Mouse (Mus musculus): ENCODE data around the gene Arfgef2. TPM values are rescaled to one million over a fixed set of nuclear protein-coding genes. Genes with fewer than 3 reads are reported as not detected.

Arfgef2 gene
- polyA plus RNA-seq, 1 experiment from 2014 or later: 5.6 TPM

GRCm38 (mm10) chr2:166862505-166862904 lies 57.1 kb downstream of the Arfgef2 start:
- Histone ChIP-seq H3K4me2 (ENCODE audit: low read depth, low read length) (no peak overlapping the region), H3K4me3 (ENCODE audit: low read depth, low read length) (no peak overlapping the region), H3K9ac (replicated peaks; ENCODE audit: low read depth, low read length) (no peak overlapping the region), H3K27ac (ENCODE audit: low read depth, low read length) (no peak overlapping the region), H3K36me3 (ENCODE audit: control insufficient read depth, insufficient read depth, low read length) (peaks cover 40% of the 10 kb centered on the region), H3K27me3 (ENCODE audit: control insufficient read depth, insufficient read depth, low read length) (no peaks in the 10 kb centered on the region), H3K4me1 (ENCODE audit: control insufficient read depth, insufficient read depth, low read length) (no peaks in the 10 kb centered on the region), H3K9me3 (ENCODE audit: control insufficient read depth, low read length) (no peaks in the 10 kb centered on the region)
- ATAC-seq (ENCODE audit: low read depth): no peak
- WGBS: 61% methylated on average over 3 of the region's 3 CpGs

GRCm38 (mm10) chr2:166865476-166865875 lies 60.1 kb downstream of the Arfgef2 start:
- no peak overlapping the region for H3K9ac ChIP-seq (replicated peaks; ENCODE audit: low read depth, low read length)
- H3K27ac ChIP-seq (ENCODE audit: low read depth, low read length): no peak overlapping the region
- 92% methylated on average over 10 of the region's 10 CpGs for WGBS
- no peak overlapping the region for H3K4me3 ChIP-seq (ENCODE audit: low read depth, low read length)
- no peaks in the 10 kb centered on the region for H3K9me3 ChIP-seq (ENCODE audit: control insufficient read depth, low read length)
- no peaks in the 10 kb centered on the region for H3K27me3 ChIP-seq (ENCODE audit: control insufficient read depth, insufficient read depth, low read length)
- ATAC-seq (ENCODE audit: low read depth): no peak
- peaks cover 47% of the 10 kb centered on the region for H3K36me3 ChIP-seq (ENCODE audit: control insufficient read depth, insufficient read depth, low read length)
- H3K4me1 ChIP-seq (ENCODE audit: control insufficient read depth, insufficient read depth, low read length): no peaks in the 10 kb centered on the region
- no peak overlapping the region for H3K4me2 ChIP-seq (ENCODE audit: low read depth, low read length)

- peaks cover 41% of the 10 kb centered on the region for H3K36me3 ChIP-seq (ENCODE audit: control insufficient read depth, insufficient read depth, low read length)
- no peak for ATAC-seq (ENCODE audit: low read depth)
- H3K4me2 ChIP-seq (ENCODE audit: low read depth, low read length): no peak overlapping the region
- H3K9ac ChIP-seq (replicated peaks; ENCODE audit: low read depth, low read length): no peak overlapping the region
- no peaks in the 10 kb centered on the region for H3K27me3 ChIP-seq (ENCODE audit: control insufficient read depth, insufficient read depth, low read length)
- no peak overlapping the region for H3K27ac ChIP-seq (ENCODE audit: low read depth, low read length)
- H3K4me3 ChIP-seq (ENCODE audit: low read depth, low read length): no peak overlapping the region
- no peaks in the 10 kb centered on the region for H3K4me1 ChIP-seq (ENCODE audit: control insufficient read depth, insufficient read depth, low read length)
- no peaks in the 10 kb centered on the region for H3K9me3 ChIP-seq (ENCODE audit: control insufficient read depth, low read length)
- WGBS: 79% methylated on average over 20 of the region's 20 CpGs
These were observed 65.0 kb downstream of the Arfgef2 start for GRCm38 (mm10) chr2:166870271-166870865.

GRCm38 (mm10) chr2:166870899-166871298 lies 65.5 kb downstream of the Arfgef2 start:
- no peak overlapping the region for H3K4me2 ChIP-seq (ENCODE audit: low read depth, low read length)
- H3K4me1 ChIP-seq (ENCODE audit: control insufficient read depth, insufficient read depth, low read length): no peaks in the 10 kb centered on the region
- ATAC-seq (ENCODE audit: low read depth): no peak
- H3K4me3 ChIP-seq (ENCODE audit: low read depth, low read length): no peak overlapping the region
- WGBS: 94% methylated on average over 10 of the region's 10 CpGs
- no peaks in the 10 kb centered on the region for H3K27me3 ChIP-seq (ENCODE audit: control insufficient read depth, insufficient read depth, low read length)
- H3K9ac ChIP-seq (replicated peaks; ENCODE audit: low read depth, low read length): no peak overlapping the region
- H3K27ac ChIP-seq (ENCODE audit: low read depth, low read length): no peak overlapping the region
- peaks cover 36% of the 10 kb centered on the region for H3K36me3 ChIP-seq (ENCODE audit: control insufficient read depth, insufficient read depth, low read length)
- H3K9me3 ChIP-seq (ENCODE audit: control insufficient read depth, low read length): no peaks in the 10 kb centered on the region

- Histone ChIP-seq H3K4me2 (ENCODE audit: low read depth, low read length) (no peak overlapping the region), H3K27me3 (ENCODE audit: control insufficient read depth, insufficient read depth, low read length) (no peaks in the 10 kb centered on the region), H3K9ac (replicated peaks; ENCODE audit: low read depth, low read length) (no peak overlapping the region), H3K27ac (ENCODE audit: low read depth, low read length) (no peak overlapping the region), H3K9me3 (ENCODE audit: control insufficient read depth, low read length) (no peaks in the 10 kb centered on the region), H3K4me3 (ENCODE audit: low read depth, low read length) (no peak overlapping the region), H3K4me1 (ENCODE audit: control insufficient read depth, insufficient read depth, low read length) (no peaks in the 10 kb centered on the region), H3K36me3 (ENCODE audit: control insufficient read depth, insufficient read depth, low read length) (peaks cover 19% of the 10 kb centered on the region)
- ATAC-seq (ENCODE audit: low read depth): no peak
- 79% methylated on average over 10 of the region's 10 CpGs for WGBS
These were observed 69.4 kb downstream of the Arfgef2 start for GRCm38 (mm10) chr2:166874675-166875280.

GRCm38 (mm10) chr2:166875561-166875960 lies 70.2 kb downstream of the Arfgef2 start:
- Histone ChIP-seq H3K27me3 (ENCODE audit: control insufficient read depth, insufficient read depth, low read length) (no peaks in the 10 kb centered on the region), H3K4me3 (ENCODE audit: low read depth, low read length) (no peak overlapping the region), H3K9me3 (ENCODE audit: control insufficient read depth, low read length) (no peaks in the 10 kb centered on the region), H3K27ac (ENCODE audit: low read depth, low read length) (no peak overlapping the region), H3K4me2 (ENCODE audit: low read depth, low read length) (no peak overlapping the region), H3K36me3 (ENCODE audit: control insufficient read depth, insufficient read depth, low read length) (peaks cover 16% of the 10 kb centered on the region), H3K9ac (replicated peaks; ENCODE audit: low read depth, low read length) (no peak overlapping the region), H3K4me1 (ENCODE audit: control insufficient read depth, insufficient read depth, low read length) (no peaks in the 10 kb centered on the region)
- WGBS: 90% methylated on average over 6 of the region's 6 CpGs
- ATAC-seq (ENCODE audit: low read depth): no peak

- Histone ChIP-seq H3K4me2 (ENCODE audit: low read depth, low read length) (no peak overlapping the region), H3K4me3 (ENCODE audit: low read depth, low read length) (no peak overlapping the region), H3K9me3 (ENCODE audit: control insufficient read depth, low read length) (no peaks in the 10 kb centered on the region), H3K9ac (replicated peaks; ENCODE audit: low read depth, low read length) (no peak overlapping the region), H3K4me1 (ENCODE audit: control insufficient read depth, insufficient read depth, low read length) (no peaks in the 10 kb centered on the region), H3K27ac (ENCODE audit: low read depth, low read length) (no peak overlapping the region), H3K27me3 (ENCODE audit: control insufficient read depth, insufficient read depth, low read length) (no peaks in the 10 kb centered on the region), H3K36me3 (ENCODE audit: control insufficient read depth, insufficient read depth, low read length) (peaks cover 16% of the 10 kb centered on the region)
- no peak for ATAC-seq (ENCODE audit: low read depth)
- 87% methylated on average over 10 of the region's 10 CpGs for WGBS
These were observed 70.9 kb downstream of the Arfgef2 start for GRCm38 (mm10) chr2:166876331-166876730.

- ATAC-seq (ENCODE audit: low read depth): no peak
- Histone ChIP-seq H3K27ac (ENCODE audit: low read depth, low read length) (no peak overlapping the region), H3K4me2 (ENCODE audit: low read depth, low read length) (no peak overlapping the region), H3K27me3 (ENCODE audit: control insufficient read depth, insufficient read depth, low read length) (no peaks in the 10 kb centered on the region), H3K4me1 (ENCODE audit: control insufficient read depth, insufficient read depth, low read length) (no peaks in the 10 kb centered on the region), H3K9ac (replicated peaks; ENCODE audit: low read depth, low read length) (no peak overlapping the region), H3K4me3 (ENCODE audit: low read depth, low read length) (no peak overlapping the region), H3K36me3 (ENCODE audit: control insufficient read depth, insufficient read depth, low read length) (peaks cover 16% of the 10 kb centered on the region), H3K9me3 (ENCODE audit: control insufficient read depth, low read length) (no peaks in the 10 kb centered on the region)
- WGBS: 79% methylated on average over 7 of the region's 7 CpGs
These were observed 79.7 kb downstream of the Arfgef2 start for GRCm38 (mm10) chr2:166885066-166885465.

GRCm38 (mm10) chr2:166885619-166886018 lies 80.2 kb downstream of the Arfgef2 start:
- no peak overlapping the region for H3K4me3 ChIP-seq (ENCODE audit: low read depth, low read length)
- no peak overlapping the region for H3K27ac ChIP-seq (ENCODE audit: low read depth, low read length)
- H3K9ac ChIP-seq (replicated peaks; ENCODE audit: low read depth, low read length): no peak overlapping the region
- WGBS: 89% methylated on average over 10 of the region's 10 CpGs
- no peaks in the 10 kb centered on the region for H3K27me3 ChIP-seq (ENCODE audit: control insufficient read depth, insufficient read depth, low read length)
- no peak for ATAC-seq (ENCODE audit: low read depth)
- H3K4me2 ChIP-seq (ENCODE audit: low read depth, low read length): no peak overlapping the region
- H3K9me3 ChIP-seq (ENCODE audit: control insufficient read depth, low read length): no peaks in the 10 kb centered on the region
- peaks cover 16% of the 10 kb centered on the region for H3K36me3 ChIP-seq (ENCODE audit: control insufficient read depth, insufficient read depth, low read length)
- no peaks in the 10 kb centered on the region for H3K4me1 ChIP-seq (ENCODE audit: control insufficient read depth, insufficient read depth, low read length)

Data from neural tube, embryonic 14.5 days (tissue).